Mouse (Mus musculus): ENCODE results near the gene Nfia. TPM values are rescaled to one million over a fixed set of nuclear protein-coding genes. Genes with fewer than 3 reads are reported as not detected.

The Nfia gene
- polyA plus RNA-seq, 1 experiment from 2014 or later = 40.5 TPM

DNA sequence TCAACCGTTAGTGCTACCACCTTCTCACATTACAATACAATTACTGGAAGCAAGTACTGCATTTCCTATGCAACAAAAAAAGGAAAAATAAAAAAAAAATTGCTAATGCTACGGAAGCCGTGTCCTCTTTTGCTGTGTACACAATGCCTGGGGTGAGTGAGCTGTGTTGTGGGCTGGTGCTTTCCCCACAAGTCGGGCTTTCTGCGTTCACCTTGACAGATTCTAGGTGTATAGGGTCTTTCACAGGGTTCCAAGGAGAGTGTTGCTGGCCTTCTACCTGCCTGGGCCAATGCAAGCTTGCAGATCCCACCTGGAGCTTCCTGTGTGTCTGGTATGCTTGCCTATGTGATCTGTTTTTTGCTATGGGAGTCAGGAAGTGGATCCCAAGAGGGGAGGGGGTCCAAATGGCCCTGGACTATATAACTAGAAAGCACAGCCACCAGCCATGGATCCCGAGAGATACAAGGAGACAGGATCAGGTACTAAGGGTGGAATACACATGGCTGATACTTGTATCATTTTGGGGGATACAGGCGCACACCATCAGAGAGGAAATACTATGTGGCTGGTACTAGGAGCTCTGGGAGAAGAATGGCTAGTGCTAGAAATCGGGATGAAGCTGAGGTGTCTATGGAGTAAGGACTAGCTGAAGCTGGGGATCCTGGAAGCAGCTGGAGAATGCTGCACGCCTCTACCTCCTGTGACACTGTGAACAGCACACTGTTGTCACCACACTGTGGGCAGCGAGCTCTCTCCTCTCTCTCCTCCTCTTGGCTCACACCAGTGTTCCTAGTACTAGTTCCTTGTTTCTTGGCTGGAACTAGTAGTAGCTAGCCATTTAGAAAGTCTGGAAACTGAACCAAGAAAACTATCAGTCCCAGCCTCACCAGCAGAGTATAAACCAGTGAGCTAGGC lies 346.5 kb downstream of the Nfia start:
- POLR2A ChIA-PET = no interaction called here
- no peak for TF ChIP-seq CTCF (IDR thresholded peaks at IDR 0.05)
- CTCF ChIA-PET = no interaction called here
- no peak for DNase-seq (ENCODE audit: low read depth, low spot score)
- ATAC-seq = no peak
- H3K27me3 ChIP-seq = no peaks in the 10 kb centered on the region
- in situ Hi-C loops (cut with MboI; ENCODE audit: low pct_unique_long_range_greater_than_20kb) = loop anchor here (25.0 kb wide), 1 partner anchor 1407 kb away; no protein-coding TSS in a partner anchor

DNA sequence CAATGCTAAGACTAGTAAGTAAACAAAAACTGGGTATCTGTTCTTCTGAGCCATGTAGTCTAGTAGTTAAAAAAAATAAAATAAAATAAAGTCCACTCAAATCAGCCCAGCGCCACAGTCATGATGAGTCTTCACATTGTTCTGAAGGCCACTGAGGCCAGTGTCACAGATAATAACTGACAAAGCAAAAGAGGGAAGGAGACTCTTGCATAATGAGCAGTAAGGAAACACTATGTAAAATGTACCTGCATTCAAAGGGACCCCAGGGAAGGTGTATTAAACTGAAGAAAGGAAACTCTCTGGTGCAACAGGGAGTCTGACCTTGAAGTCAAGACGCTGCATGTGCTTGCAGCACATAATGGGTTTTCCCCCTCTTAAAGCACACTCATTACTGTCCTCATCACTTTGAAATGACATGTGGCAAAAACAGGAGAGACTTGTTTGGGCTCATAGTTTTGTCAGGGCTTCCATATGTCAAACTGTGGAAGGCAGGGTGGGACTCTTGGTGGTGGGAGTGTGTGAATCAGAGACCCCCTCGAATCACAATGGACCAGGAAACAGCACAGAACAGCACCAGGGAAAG lies 347.5 kb downstream of the Nfia start:
- ChIA-PET CTCF (no interaction called here), POLR2A (no interaction called here)
- DNase-seq (ENCODE audit: low read depth, low spot score) (no peak), ATAC-seq (no peak)
- in situ Hi-C loops (cut with MboI; ENCODE audit: low pct_unique_long_range_greater_than_20kb) = loop anchor here (25.0 kb wide), 1 partner anchor 1408 kb away; no protein-coding TSS in a partner anchor
- no peak for TF ChIP-seq CTCF (IDR thresholded peaks at IDR 0.05)
- no peaks in the 10 kb centered on the region for H3K27me3 ChIP-seq

DNA sequence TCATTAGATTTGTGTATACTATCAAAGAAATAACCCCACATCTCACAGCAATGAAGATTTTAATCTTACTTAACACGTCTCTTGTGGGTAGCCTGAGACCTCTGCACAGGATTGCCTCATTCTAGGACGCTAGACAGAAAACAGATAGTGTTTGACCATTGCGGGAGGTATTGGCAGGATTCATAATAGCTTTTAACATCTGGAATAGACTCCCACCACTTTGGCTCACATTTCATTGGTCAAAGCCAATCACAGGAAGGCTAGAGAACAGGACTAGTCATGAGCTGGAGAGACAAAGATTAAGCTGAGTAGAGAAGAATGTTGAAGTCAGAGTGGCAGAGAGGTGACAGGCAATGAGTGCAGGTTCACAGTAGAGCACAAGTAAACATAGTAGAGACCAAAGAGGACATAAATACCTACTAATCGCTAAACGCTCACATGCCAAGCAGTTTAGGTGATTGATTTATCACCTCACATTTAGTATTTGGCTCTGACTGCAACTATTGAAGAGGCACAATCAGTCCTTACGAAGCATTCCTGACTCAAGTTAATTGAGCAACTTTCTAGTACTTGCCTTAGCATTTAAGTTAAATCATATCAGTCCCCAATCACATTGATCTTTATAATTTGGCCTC lies 348.3 kb downstream of the Nfia start:
- TF ChIP-seq CTCF (IDR thresholded peaks at IDR 0.05) = no peak
- ATAC-seq (no peak), DNase-seq (ENCODE audit: low read depth, low spot score) (no peak)
- no peaks in the 10 kb centered on the region for H3K27me3 ChIP-seq
- ChIA-PET POLR2A (no interaction called here), CTCF (no interaction called here)
- in situ Hi-C loops (cut with MboI; ENCODE audit: low pct_unique_long_range_greater_than_20kb) = loop anchor here (25.0 kb wide), 1 partner anchor 1409 kb away; no protein-coding TSS in a partner anchor

DNA sequence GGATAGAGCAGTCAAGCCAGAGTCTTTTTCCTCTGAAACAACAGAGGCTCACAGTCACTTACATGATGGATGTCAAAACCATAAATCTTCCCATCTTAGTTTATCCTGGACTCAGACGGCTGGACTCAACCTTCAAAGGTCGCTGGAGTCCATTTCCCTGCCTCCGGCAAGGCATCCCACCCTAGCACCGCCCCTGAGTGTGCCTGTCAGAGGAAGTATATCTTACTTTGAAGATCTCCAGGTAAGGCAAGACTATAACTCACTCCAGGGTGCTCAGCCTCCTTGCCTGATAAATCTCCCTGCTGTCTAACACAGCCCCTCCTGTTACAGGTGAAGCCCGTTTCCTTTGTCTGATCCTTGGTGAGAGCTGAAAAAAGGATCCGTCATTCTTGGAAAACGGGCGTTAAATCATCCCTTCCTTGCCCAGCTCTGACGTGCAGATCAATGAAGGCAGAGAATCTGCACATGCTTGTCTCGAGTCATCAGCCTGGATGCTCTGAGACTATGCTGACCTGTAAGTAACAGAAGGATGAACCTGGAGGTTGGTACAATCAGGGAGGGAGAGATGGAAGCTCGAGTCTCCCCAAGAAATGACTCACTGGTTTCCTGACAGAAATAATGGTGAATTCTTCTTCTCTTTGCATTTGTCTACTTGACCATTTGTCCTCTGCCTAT lies 353.6 kb downstream of the Nfia start:
- ChIA-PET POLR2A (no interaction called here), CTCF (interaction anchor here (0.8 kb wide), 1 partner anchor 25 kb away, joined by 3 read pairs; no protein-coding TSS in a partner anchor)
- in situ Hi-C loops (cut with MboI; ENCODE audit: low pct_unique_long_range_greater_than_20kb) = no loop called here
- ATAC-seq = no peak
- H3K27me3 ChIP-seq = no peaks in the 10 kb centered on the region
- DNase-seq (ENCODE audit: low read depth, low spot score) = no peak
- no peak for TF ChIP-seq CTCF (IDR thresholded peaks at IDR 0.05)

DNA sequence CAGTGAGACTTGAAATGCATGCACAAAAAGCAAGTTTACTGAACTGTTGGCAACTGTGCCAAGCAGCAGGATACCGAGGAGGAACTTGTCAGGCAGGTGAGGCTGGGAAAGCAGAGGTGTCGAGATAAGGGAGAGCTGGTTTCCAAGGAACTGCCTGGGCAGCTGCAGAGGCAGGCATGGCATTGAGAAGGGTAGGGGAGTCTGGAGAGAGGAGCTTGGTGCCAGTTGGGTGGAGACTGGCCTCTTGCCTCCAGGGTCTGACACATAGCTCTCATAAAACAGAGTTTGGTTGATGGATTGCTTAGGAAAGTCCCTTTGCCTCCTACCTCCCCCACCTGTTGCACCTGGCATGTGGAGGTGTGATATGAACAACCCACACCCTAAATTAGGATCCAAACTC lies 358.3 kb downstream of the Nfia start:
- no peaks in the 10 kb centered on the region for H3K27me3 ChIP-seq
- ATAC-seq = no peak
- TF ChIP-seq CTCF (IDR thresholded peaks at IDR 0.05) = no peak
- in situ Hi-C loops (cut with MboI; ENCODE audit: low pct_unique_long_range_greater_than_20kb) = no loop called here
- no peak for DNase-seq (ENCODE audit: low read depth, low spot score)
- CTCF ChIA-PET = no interaction called here
- POLR2A ChIA-PET = interaction anchor here (0.6 kb wide), 1 partner anchor 176 kb away, joined by 6 read pairs; no protein-coding TSS in a partner anchor

DNA sequence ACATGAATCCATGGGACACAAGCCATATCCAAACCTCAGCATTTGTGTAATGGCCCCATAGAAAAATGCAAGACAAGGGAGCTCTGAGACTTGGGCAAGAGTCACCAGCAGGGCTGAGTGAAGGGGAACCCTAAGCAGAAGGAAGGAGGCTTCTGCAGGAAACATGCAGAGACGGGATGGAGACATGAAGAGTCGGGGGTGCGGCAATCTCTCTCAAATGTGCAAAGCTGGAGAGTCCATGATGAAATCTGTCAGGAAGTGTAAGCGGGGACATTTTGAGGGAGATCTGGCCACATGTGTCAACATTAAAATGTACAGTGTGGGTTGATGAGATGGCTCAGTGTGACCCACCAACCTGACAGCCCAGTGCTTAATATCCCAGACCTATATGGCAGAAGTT lies 361.5 kb downstream of the Nfia start:
- ATAC-seq (no peak), DNase-seq (ENCODE audit: low read depth, low spot score) (no peak)
- in situ Hi-C loops (cut with MboI; ENCODE audit: low pct_unique_long_range_greater_than_20kb) = no loop called here
- no peak for TF ChIP-seq CTCF (IDR thresholded peaks at IDR 0.05)
- H3K27me3 ChIP-seq = no peaks in the 10 kb centered on the region
- ChIA-PET POLR2A (no interaction called here), CTCF (no interaction called here)

DNA sequence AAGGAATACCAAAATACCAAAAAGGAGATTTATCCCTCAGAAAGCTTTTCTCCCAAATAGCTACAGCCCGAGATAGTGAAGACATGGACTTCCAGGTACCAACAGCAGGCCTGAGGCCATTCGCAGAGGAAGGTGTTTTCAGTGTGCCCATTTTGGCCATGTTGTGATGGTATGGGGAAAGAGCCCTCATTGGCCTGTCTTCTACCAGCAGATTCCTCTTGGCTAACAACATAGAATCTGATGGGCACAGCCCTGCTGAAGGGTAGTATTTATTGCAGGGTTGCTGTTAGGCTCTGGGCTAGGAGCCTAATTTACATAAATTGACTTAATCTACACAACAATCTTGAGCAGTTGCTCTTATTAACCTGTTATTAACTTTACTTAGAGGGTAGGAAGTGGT lies 363.5 kb downstream of the Nfia start:
- POLR2A ChIA-PET = no interaction called here
- CTCF ChIA-PET = interaction anchor here (1.0 kb wide), 1 partner anchor 11 kb away, joined by 3 read pairs; no protein-coding TSS in a partner anchor
- H3K27me3 ChIP-seq = no peaks in the 10 kb centered on the region
- no peak for DNase-seq (ENCODE audit: low read depth, low spot score)
- TF ChIP-seq CTCF (IDR thresholded peaks at IDR 0.05) = no peak
- ATAC-seq = no peak
- in situ Hi-C loops (cut with MboI; ENCODE audit: low pct_unique_long_range_greater_than_20kb) = no loop called here

DNA sequence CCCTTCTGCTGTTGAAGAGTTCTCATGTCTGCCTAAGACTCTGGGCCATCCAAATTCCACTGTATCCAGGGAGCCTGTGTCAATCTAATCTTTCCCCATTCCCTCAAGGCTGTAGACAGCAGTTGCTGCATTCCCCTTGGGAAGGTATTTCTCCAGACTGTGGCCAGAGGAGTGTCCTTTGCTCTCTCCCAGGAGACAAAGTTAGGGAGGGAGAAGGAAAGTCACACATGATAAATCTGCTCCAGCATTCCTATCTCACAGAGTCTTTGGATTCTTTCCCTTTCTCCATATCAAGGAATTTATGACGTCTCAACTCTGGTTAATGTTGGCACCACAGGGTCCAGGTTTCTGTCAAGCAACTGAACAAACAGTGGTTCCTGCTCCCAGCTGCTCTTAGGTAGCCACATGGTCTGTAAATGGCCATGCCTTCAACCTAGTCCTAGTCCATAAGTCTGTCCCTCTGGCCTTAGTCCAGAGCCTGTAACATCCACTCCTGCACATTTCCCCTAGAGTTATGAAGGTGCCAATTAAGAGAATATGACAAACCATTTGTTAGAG lies 370.4 kb downstream of the Nfia start:
- no peak for TF ChIP-seq CTCF (IDR thresholded peaks at IDR 0.05)
- DNase-seq (ENCODE audit: low read depth, low spot score) (no peak), ATAC-seq (peak; percentile 85)
- no peaks in the 10 kb centered on the region for H3K27me3 ChIP-seq
- in situ Hi-C loops (cut with MboI; ENCODE audit: low pct_unique_long_range_greater_than_20kb) = no loop called here
- ChIA-PET POLR2A (no interaction called here), CTCF (no interaction called here)

DNA sequence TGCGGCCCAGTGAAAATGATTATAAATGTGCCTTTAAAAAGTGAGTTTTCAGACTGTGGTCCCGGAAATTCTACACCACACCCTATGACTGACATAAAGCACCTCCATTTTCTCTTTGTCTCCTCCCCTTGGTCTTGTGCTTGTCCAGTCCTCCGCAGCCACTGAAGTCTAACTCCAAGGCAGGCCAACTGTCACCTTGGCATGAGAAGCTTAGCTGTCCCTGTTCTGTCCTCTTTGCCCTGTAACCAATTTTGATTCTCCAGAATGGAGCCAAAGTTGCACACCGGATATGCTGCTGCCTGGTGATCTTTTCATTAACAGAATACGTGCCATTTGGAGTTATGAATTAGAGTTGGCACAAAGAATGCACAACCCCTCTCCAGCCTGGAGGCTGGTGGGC lies 378.0 kb downstream of the Nfia start:
- DNase-seq (ENCODE audit: low read depth, low spot score) (no peak), ATAC-seq (no peak)
- in situ Hi-C loops (cut with MboI; ENCODE audit: low pct_unique_long_range_greater_than_20kb) = no loop called here
- H3K27me3 ChIP-seq = no peaks in the 10 kb centered on the region
- ChIA-PET POLR2A (interaction anchor here (0.6 kb wide), 1 partner anchor 496 kb away, joined by 4 read pairs; no protein-coding TSS in a partner anchor), CTCF (no interaction called here)
- TF ChIP-seq CTCF (IDR thresholded peaks at IDR 0.05) = no peak

DNA sequence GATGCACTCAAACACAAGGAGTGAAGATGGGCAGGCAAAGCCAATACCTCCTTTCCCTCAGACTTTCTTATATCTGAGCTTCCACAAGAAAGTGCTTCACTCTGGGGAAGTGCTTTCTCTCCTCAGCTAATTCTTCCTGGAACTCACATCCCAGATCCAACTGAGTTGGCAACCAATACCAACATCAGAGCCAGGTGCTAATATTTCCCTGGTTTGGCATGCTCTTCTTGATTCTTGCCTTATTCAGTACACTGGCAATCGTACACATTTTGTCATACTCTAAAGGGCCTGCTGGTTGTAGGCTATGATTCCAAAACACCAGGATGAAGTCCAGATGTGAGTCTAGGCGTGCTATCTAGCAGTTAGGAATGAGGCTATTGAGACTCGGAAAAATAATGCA lies 385.4 kb downstream of the Nfia start:
- ATAC-seq = no peak
- ChIA-PET POLR2A (no interaction called here), CTCF (no interaction called here)
- TF ChIP-seq CTCF (IDR thresholded peaks at IDR 0.05) = no peak
- H3K27me3 ChIP-seq = no peaks in the 10 kb centered on the region
- in situ Hi-C loops (cut with MboI; ENCODE audit: low pct_unique_long_range_greater_than_20kb) = no loop called here
- no peak for DNase-seq (ENCODE audit: low read depth, low spot score)
